Mouse (Mus musculus): Measurements from ENCODE around the gene Tacr2. TPM values are rescaled to one million over a fixed set of nuclear protein-coding genes. Genes with fewer than 3 reads are reported as not detected.

The Tacr2 gene
- polyA plus RNA-seq, 1 experiment from 2014 or later, result 0.46 TPM

- 49% methylated on average over 10 of the region's 10 CpGs for WGBS
- Histone ChIP-seq H3K36me3 (ENCODE audit: insufficient read depth) (no peaks in the 10 kb centered on the region), H3K4me1 (ENCODE audit: insufficient read depth) (peaks cover 7% of the 10 kb centered on the region; the same call in 1 of the 2 replicates), H3K27ac (ENCODE audit: low read depth) (no peak overlapping the region), H3K4me3 (ENCODE audit: low read depth, low read length) (no peak overlapping the region), H3K9me3 (ENCODE audit: low read depth, low read length) (no peaks in the 10 kb centered on the region), H3K27me3 (ENCODE audit: insufficient read depth, low read length) (no peaks in the 10 kb centered on the region), H3K9ac (no peak overlapping the region), H3K4me2 (no peak overlapping the region)
- ATAC-seq (ENCODE audit: insufficient read depth) (peak; percentile 67), DNase-seq (peak; percentile 72)
- no peak for TF ChIP-seq CTCF (IDR thresholded peaks at IDR 0.05; ENCODE audit: low read depth)
Measured at GRCm38 (mm10) chr10:62310259-62311039, 58.2 kb downstream of the Tacr2 start.

GRCm38 (mm10) chr10:62311464-62311863, 59.2 kb downstream of the Tacr2 start:
- Histone ChIP-seq H3K4me3 (ENCODE audit: low read depth, low read length) (no peak overlapping the region), H3K4me2 (no peak overlapping the region), H3K9me3 (ENCODE audit: low read depth, low read length) (no peaks in the 10 kb centered on the region), H3K36me3 (ENCODE audit: insufficient read depth) (no peaks in the 10 kb centered on the region), H3K27me3 (ENCODE audit: insufficient read depth, low read length) (no peaks in the 10 kb centered on the region), H3K4me1 (ENCODE audit: insufficient read depth) (peaks cover 7% of the 10 kb centered on the region; the same call in 1 of the 2 replicates), H3K9ac (no peak overlapping the region), H3K27ac (ENCODE audit: low read depth) (0 out of 2 replicates have a peak overlapping the region, but pooled peaks have one; percentile 3)
- no peak for TF ChIP-seq CTCF (IDR thresholded peaks at IDR 0.05; ENCODE audit: low read depth)
- 36% methylated on average over 6 of the region's 6 CpGs for WGBS
- no peak for ATAC-seq (ENCODE audit: insufficient read depth)
- peak; percentile 65 for DNase-seq

GRCm38 (mm10) chr10:62313140-62313539, 60.9 kb downstream of the Tacr2 start:
- no peak overlapping the region for H3K27ac ChIP-seq (ENCODE audit: low read depth)
- TF ChIP-seq CTCF (IDR thresholded peaks at IDR 0.05; ENCODE audit: low read depth), result no peak

GRCm38 (mm10) chr10:62313885-62314424, 61.7 kb downstream of the Tacr2 start:
- H3K4me2 ChIP-seq, result no peak overlapping the region
- WGBS, result 46% methylated on average over 15 of the region's 15 CpGs
- H3K27me3 ChIP-seq (ENCODE audit: insufficient read depth, low read length), result no peaks in the 10 kb centered on the region
- H3K4me1 ChIP-seq (ENCODE audit: insufficient read depth), result peaks cover 7% of the 10 kb centered on the region; the same call in 1 of the 2 replicates
- no peaks in the 10 kb centered on the region for H3K36me3 ChIP-seq (ENCODE audit: insufficient read depth)
- ATAC-seq (ENCODE audit: insufficient read depth), result no peak
- H3K4me3 ChIP-seq (ENCODE audit: low read depth, low read length), result no peak overlapping the region
- no peak for DNase-seq
- no peak overlapping the region for H3K9ac ChIP-seq
- H3K27ac ChIP-seq (ENCODE audit: low read depth), result no peak overlapping the region
- no peak for TF ChIP-seq CTCF (IDR thresholded peaks at IDR 0.05; ENCODE audit: low read depth)
- H3K9me3 ChIP-seq (ENCODE audit: low read depth, low read length), result no peaks in the 10 kb centered on the region

More at GRCm38 (mm10) chr10:62313140-62313539, 60.9 kb downstream of the Tacr2 start:
- 71% methylated on average over 9 of the region's 10 CpGs for WGBS
- Histone ChIP-seq H3K9ac (no peak overlapping the region), H3K4me3 (ENCODE audit: low read depth, low read length) (no peak overlapping the region), H3K36me3 (ENCODE audit: insufficient read depth) (no peaks in the 10 kb centered on the region), H3K9me3 (ENCODE audit: low read depth, low read length) (no peaks in the 10 kb centered on the region), H3K27me3 (ENCODE audit: insufficient read depth, low read length) (no peaks in the 10 kb centered on the region), H3K4me1 (ENCODE audit: insufficient read depth) (peaks cover 7% of the 10 kb centered on the region; the same call in 1 of the 2 replicates), H3K4me2 (no peak overlapping the region)
- DNase-seq (no peak), ATAC-seq (ENCODE audit: insufficient read depth) (no peak)

Other genes with a start within 250 kb of the Tacr2 start
- gene Neurog3, start 119.3 kb upstream of the Tacr2 start, polyA plus RNA-seq (2014; fragmentation: Nextera tagmentation; extraction: Ambion mirVana), result not detected in 2 replicates
- 2.4 and 2.6 TPM in 2 replicates for gene Fam241b, start 108.5 kb upstream of the Tacr2 start, polyA plus RNA-seq (2014; fragmentation: Nextera tagmentation; extraction: Ambion mirVana)
- gene Tspan15, start 21.2 kb upstream of the Tacr2 start, polyA plus RNA-seq (2014; fragmentation: Nextera tagmentation; extraction: Ambion mirVana), result 32.5 and 36.3 TPM in 2 replicates
- gene Hk1, start 127.5 kb downstream of the Tacr2 start, polyA plus RNA-seq (2014; fragmentation: Nextera tagmentation; extraction: Ambion mirVana), result 20.9 and 22.4 TPM in 2 replicates
- gene Hkdc1, start 170.1 kb downstream of the Tacr2 start, polyA plus RNA-seq (2014; fragmentation: Nextera tagmentation; extraction: Ambion mirVana), result 1.4 and 1.5 TPM in 2 replicates
- 0.50 and 0.60 TPM in 2 replicates for gene 4930507D05Rik, start 197.1 kb downstream of the Tacr2 start, polyA plus RNA-seq (2014; fragmentation: Nextera tagmentation; extraction: Ambion mirVana)
- gene Supv3l1, start 197.3 kb downstream of the Tacr2 start, polyA plus RNA-seq (2014; fragmentation: Nextera tagmentation; extraction: Ambion mirVana), result 27.3 and 27.6 TPM in 2 replicates
- gene Vps26a, start 234.4 kb downstream of the Tacr2 start, polyA plus RNA-seq (2014; fragmentation: Nextera tagmentation; extraction: Ambion mirVana), result 71.2 and 75.7 TPM in 2 replicates